Mouse (Mus musculus) urinary bladder, postnatal 4 days (tissue): Measurements from ENCODE around the gene Napa.

Experiments used
- DNase-seq, 2 experiments: peaks; one replicate each; pipeline ENCODE4 v3.0.0; 2021 to 2022; ENCODE audit warnings: low spot score in 2 of 2

Napa gene

DNA sequence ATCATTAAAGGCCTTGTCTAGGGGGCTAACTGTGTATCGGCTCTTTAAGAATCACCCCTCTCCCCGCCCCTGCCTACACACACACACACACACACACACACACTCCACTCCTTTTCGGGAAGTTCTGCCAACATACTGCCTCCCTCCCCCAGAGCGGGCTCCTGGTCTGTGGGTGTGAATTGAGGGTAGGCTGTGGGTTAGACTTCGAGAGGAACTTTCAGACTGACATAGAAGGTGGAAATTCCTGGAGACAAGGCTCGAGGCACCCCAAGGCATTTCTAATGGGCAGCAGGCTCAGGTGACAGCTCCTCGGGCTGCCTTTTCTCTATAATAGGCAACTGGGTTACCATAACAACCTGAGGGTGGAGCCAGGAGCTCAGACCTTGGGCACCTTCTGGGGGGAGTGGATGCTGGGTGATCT is 33.9 kb downstream of the Napa start:
- no peak for DNase-seq

DNA sequence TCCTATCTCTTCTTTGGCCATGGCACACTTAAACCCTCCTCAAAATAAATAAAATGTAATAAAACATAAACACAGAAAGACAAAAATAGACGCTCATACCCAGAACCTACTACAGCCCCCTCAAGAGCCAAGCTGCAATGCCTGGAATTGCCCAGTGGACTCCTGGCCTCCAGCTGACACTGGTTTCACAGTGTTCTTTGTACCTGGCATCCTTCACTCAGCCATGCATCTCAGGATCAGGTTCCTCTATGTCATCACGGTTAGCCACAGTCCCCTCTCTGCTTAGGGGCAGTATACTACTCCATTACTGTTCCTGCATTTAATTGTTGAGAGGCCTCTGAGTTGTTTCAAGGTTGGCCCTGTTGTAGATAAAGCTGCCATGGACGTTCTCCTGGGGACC is 34.7 kb downstream of the Napa start:
- DNase-seq: no peak

DNA sequence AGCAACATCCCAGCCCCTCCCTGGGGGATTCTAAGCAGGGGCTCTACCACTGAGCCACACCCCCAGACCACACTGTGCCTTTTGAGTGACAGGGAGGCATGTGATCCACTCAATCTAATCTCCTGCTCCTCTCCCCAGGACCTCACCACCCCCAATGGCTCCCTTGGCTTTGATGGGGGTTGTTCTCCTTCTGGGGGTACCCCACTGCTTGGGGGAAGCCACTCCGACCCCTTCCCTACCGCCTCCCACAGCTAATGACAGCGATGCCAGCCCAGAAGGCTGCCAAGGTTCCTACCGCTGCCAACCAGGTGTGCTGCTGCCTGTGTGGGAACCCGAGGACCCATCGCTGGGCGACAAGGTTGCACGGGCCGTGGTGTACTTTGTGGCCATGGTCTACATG is 35.4 kb downstream of the Napa start:
- no peak for DNase-seq

DNA sequence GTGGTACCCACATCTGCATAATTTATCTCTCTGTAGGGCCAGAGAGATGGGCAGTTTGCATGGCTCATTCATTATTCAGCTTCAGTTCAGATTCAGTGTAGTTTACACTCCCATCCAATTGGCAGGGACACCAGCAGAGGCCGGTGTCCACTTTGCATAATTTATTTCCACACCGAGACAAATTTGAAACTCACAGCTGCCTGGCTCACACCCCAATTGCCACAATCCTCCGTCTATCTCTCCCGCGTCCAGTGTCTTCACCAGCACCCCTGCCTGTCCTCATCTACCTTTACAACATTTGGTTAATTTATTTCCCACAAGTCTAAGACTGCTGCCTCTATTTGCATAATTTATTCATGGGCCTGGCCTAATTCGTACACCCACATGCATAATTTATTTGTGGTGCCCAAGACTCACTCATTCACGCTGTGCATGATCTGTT is 36.7 kb downstream of the Napa start:
- DNase-seq: no peak

DNA sequence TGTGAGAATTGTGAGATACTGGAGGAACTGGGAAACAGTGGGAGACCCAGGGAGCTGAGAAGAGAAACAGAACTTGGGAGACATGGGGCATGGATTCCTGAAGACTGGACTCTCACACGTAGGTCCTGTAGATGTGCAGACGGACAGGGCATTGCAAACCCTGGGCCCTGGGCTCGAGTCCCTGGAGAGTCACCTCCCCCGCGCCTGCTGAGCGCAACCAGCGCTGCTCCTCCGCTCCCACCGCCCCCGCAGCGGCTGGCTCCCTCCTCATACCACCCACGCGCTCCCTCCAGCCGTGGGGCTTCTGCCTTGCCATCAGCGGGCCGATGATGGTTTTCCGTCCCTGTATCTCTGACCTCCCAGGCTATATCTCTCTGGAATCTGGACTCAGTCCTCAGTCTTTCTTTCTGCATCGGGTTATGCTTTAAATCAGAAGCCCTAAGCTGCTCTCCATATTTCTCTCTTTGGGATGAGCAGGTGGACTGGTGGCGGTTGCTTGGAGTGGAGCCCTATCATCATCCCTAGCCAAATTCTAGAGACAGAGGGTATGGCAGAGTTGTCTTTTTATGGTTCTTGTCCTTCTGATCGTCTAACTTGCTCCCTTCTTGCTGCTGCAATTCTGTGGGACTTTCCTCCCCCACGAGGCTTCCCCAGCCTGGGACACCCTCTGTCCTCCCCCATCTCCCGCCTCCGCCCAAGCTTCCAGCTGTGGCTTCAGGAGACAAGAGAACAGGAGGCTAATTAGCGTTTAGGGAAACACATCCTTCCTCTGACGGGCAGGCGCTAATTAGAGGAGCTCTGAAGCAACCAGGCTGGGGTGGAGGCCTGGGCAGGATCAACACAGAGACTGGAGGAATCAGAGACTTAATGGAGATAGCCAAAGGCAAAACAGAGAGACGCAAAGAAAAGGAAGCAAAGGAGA is 48.5 kb downstream of the Napa start:
- no peak for DNase-seq

DNA sequence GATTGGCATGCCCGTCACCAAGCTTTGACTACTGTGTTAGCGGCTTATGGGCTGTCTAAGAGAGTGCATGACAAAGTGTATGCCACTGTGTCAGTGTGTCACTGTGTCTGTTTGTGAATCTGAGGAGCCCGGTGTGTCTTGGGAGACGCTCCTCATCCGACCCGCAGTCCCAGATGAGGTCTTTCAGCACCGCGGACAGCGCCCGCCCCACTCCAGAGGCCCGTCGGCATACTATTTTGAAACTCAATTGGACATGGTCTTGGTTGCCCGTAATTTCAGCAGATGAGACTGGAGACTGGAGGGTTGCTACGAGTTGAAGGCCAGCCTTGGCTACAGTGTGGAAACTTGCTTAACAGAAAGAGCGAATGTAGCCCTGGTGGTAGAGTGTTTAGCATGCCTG is 49.4 kb downstream of the Napa start:
- peak in 1 of 2 experiments; percentile 79 for DNase-seq

DNA sequence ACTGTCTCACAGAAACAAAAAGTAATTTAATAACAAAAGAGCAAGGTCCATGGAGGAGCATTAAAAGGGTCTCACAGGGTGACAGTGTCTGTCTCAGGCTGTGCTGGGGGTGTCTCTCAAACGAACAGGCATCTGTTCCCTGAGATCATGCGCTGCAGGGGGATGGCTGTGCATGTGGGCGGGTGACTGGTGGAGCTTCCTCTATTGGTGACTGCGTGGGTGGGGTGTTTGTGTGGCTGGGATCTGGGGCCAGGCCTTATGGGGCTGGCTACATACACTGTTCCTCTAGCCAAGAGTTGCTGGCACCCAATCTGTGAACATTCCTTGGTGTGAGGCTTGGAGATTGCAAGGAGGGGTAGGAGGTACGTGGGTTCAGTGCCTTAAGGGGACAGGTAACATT is 51.0 kb downstream of the Napa start:
- DNase-seq: no peak

DNA sequence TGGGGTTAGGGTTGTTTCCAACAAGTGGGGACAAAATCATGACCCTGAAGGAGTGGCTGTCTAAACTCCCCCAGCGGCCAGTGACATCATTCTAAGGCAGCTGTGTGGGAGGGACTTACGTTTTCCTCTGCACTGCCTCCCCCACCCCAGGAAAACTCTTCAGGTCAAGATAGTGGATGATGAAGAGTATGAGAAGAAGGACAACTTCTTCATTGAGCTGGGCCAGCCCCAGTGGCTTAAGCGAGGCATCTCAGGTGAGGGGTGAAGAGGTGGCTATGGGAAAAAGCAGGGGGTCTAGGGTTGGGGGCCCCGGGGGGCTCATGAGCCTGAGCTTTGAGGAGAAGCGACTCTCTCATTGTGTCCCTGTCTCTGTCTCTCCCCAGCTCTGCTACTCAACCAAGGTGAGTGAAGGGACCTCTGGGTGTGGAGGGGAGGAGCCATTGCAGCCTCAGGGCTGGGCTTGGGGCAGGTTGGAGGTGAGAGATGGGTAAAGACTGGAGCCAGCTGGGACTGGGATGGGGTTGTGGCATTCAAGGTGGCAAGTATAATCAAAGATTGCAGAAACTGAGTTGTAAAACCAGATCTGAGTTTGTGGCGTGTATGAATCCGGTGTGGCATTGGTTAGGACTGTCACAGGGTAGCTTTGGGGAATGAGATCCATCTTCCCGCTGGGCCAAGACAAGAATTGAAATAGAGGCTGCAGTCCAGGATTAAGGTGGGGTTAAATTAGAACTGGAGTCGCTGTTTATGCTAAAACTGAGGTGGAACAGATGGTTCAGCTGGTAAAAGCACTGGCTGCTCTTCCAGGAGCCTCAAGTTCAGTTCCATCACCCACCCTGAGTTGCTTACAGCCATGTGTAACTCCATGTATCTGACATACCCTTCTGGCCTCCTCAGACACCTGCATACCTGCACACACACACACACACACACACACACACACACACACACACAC is 52.2 kb downstream of the Napa start:
- DNase-seq: no peak

DNA sequence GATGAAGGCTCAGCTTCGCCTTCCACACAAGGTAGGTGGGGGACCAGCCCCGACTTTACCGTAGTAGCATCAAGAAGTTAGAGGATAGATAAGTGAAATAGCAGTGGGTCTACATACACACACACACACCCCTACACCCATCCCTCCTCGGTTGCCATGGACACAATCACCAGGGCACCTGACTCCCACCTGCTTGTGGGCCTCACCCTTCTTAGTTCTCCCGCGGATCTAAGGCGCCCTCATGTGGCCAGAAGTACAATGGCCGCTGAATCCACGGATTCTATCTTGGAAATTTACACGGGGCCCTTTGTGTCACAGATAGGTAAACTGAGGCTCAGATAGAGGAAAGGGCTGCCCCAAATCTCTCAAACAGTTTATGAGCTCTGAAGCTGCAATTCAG is 55.3 kb downstream of the Napa start:
- no peak for DNase-seq

DNA sequence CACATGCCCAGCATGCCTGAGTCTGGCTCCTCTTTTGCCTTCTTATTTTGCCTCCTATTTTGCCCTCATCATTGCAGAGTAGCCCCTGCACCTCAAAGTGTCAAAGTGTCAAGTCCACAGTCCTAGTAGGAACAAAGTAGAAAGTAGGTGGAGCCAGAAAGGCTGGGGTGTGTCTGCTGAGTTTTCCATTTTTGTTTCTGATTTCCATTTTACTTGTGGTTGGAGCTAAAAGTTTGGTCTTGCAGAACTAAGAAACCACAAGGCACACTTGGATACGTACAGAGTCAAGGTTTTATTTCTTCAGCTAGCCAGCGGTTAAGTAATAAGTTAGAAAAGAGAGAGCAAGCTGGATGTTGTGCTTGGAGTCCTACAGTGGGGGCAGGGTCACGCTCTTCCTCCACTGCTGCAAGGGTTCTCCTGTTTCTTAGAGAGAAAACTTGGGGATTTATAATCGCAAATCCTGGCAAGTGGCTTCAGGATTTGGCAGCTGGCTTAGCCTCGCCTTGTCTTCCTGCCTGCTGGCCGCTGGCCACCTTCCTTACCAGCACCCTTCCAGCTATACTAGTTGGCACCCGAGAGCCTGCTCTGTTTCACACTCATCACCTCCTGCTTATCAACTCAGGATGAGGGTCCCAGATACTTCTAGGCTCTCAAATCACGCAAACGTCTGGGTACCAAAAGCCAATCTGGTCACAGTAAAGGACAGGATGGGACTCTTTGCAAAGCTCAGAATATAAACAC is 57.0 kb downstream of the Napa start:
- DNase-seq: no peak

DNA sequence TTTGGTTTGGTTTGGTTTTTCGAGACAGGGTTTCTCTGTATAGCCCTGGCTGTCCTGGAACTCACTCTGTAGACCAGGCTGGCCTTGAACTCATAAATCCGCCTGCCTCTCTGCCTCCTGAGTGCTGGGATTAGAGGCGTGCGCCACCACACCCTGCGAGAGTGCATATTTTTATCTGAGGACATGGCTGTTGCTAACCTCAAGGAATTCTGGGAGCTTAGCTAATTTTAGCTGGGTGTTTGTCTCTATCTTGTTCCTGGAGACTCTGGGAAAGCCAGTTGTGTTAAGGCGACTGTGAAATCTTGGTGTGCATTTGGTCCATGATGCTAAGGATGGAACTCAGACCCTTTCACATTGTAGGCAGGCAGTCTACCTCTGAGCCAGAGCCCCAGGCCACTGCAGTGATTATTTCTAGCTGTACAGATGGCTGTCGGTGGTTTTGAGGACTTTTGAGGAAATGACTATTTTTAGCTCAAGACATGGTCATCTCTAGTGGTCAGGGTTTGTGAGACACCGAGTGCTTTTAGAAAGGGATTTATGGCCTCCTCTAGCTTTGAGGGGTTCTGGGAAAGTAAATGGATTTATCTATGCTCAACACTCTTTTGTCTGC is 58.0 kb downstream of the Napa start:
- DNase-seq: no peak

DNA sequence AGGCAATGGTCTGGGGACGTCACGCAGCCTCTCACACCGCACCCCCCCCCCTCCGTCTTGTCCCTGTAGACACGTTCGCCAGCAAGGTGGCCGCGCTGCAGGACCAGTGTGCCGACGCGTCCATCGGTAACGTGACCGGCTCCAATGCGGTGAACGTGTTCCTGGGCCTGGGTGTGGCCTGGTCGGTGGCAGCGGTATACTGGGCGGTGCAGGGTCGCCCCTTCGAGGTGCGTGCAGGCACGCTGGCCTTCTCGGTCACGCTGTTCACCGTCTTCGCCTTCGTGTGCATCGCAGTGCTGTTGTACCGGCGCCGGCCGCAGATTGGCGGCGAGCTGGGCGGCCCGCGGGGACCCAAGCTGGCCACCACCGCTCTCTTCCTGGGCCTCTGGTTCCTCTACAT is 60.5 kb downstream of the Napa start:
- DNase-seq: no peak

DNA sequence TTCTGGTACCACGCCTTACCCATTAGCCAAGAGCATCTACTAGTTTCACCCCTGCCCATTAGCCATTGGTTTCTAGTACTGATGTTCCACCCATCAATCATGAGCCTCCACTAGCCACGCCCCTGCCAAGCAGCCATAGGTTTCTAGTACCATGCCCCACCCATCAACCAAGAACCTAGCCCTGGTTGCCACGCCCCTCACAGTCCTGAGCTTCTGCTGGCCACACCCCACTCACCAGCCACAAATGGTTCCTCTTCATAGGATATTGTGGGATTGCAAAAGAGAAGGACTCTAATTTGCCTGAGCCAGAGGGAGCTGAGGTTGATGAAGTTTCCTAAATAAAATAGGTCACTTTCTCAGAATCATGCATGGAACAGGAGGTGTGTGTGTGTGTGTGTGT is 62.4 kb downstream of the Napa start:
- DNase-seq: no peak

DNA sequence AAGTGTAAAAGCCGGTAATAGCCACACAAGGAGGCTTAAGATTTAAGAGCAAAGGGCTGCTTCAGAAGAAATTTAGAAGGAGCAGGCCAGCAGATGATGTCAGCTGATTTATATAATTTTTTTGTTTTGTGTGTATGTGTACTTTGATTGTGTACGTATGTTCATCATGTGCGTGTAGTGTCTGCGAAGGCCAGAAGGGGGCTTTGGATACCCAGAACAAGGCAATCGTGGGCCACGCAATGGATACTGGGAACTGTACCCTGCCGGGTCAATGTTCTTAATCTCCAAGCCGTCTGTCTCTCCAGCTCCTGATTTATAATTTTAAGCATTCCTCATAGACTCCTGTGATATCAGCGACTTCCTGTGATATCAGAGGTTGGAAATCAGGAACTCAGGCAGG is 63.0 kb downstream of the Napa start:
- DNase-seq: no peak

DNA sequence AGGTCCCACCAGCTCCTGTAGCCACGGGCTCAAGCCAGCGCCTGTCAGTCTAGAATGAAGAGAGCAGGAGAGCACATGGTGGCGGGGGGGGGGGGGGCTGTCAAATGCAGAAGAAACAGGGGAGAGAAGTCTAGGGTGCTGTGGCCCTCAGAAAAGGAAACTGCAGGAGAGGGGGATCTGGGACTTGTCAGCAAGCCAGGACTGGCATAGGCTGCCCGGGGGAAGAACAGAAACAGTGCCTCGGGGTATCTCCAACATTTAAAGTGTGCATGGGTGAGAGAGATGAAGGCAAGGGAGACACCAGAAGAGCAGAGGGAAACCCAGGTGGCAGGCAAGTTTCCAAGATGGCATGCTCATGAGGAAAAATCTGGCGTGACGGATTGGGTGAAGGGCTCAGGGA is 63.8 kb downstream of the Napa start:
- DNase-seq: no peak
